Mouse (Mus musculus) mouse trophoblast stem cell (cell line): ENCODE data around the gene Usp45.
"Not testable (repeated sequence)": the region's sequence is repeated elsewhere in the genome, so short reads cannot be mapped to it uniquely, and the experiment has no call there.

Source experiments
- in situ Hi-C, 2 experiments: fragments of 300-500 bp; cut with MseI, MboI; formaldehyde crosslinking; loops; 2 replicates in 1 of 2; 3 replicates in 1 of 2; pipeline ENCODE4 v1.15.1; 2025

Usp45 gene

GRCm38 (mm10) chr4:21766863-21767304 lies at the start of gene Usp45, which contains the start of gene Tstd3:
Gene Usp45, plus strand, starts transcription at chr4:21767156.
Gene Tstd3, minus strand, starts transcription at chr4:21767212.
- in situ Hi-C loops = no loop called here

DNA sequence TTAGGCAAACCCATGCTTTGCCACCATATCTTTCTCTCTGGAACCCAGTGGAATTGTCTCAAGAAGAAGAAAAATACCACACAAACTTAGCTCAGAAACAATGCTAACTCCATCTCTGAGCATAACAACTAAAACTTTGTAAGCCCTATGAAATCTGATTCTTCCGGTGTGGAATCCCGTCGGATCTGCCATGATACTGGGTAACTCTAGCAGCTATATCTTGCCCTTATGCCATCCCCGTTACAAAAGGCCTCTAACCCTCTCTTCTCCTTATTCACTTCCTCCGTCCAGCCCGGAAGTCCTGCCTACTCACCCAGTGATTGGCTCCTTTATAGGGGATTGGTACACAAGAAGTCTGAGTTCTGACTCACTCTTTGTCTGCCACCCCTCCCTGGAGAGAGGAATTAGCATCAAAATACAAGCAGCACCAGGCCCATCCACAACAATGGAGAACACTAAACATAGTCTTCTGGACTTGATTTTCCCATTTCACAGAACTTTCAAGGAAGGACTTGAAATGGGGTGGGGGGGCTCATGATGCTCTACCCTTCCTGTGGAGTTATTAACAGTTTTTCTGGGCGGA lies 44.1 kb upstream of the Usp45 start:
- in situ Hi-C loops = no loop called here

DNA sequence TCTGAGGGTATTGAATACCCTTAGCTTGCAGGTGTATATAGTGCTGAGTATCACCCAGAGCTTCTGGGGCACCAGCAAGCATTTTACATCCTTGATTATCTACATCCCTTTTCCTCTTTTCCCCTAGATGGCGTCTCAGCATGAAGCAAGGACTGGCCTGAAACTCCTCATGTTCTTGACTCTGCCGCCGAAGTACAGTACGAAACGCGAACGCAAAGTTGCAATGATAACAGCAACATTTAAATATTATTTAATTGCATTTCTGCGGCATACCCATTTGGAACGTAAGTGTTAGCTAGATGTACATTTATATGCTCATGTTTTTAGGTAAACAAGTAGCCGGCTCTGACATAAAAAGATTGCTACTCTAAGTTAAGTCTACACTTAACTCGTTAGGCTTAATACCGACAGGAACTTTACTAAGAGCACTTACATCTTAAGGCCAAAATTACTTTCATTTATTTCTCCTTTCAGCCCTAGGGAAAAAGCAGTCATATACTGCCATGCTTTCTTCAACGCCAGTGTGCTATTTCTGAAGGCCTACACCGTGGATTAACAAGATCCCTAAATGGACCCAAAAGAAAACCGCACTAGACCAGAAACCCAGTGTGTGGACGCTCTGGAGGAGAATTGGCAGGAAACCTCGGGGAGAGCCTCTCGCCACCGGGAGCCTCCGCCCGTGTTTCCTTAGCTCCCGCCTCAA lies 39.9 kb upstream of the Usp45 start:
- in situ Hi-C loops = no loop called here

- in situ Hi-C loops = no loop called here
Observed at GRCm38 (mm10) chr4:21727615-21728165, 39.3 kb upstream of the Usp45 start, which contains the start of gene Ccnc. Gene Ccnc, plus strand, starts transcription at chr4:21727701.

DNA sequence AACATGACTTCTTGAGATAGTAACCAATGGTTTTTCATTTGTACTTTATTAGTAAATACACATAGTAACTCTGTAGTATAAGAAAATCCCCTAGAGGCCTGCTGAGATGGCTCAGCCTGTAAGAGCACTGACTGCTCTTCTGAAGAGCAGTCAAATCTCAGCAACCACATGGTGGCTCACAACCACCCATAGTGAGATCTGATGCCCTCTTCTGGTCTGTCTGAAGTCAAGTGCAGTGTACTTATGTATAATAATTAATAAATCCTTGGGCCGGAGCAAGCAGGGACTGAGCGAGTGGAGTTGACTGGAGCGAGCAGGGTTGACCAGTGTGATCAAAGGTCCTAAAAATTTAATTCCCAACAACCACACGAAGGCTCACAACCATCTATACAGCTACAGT lies 27.8 kb upstream of the Usp45 start:
- in situ Hi-C loops = no loop called here

DNA sequence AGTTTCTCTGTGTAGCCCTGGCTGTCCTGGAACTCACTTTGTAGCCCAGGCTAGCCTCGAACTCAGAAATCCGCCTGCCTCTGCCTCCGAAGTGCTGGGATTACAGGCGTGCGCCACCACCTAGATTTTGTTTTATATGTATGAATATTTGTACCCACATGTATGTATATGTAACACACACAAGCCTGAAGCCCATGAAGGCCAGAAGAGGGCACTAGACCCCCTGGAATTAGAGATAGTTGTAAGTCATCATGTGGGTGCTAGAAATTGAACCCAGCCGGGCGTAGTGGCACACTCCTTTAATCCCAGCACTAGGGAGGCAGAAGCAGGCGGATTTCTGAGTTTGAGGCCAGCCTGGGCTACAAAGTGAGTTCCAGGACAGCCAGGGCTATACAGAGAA lies 22.8 kb upstream of the Usp45 start:
- in situ Hi-C loops = not testable (repeated sequence)

- in situ Hi-C loops = no loop called here
Observed at GRCm38 (mm10) chr4:21745723-21746122, 21.2 kb upstream of the Usp45 start.

DNA sequence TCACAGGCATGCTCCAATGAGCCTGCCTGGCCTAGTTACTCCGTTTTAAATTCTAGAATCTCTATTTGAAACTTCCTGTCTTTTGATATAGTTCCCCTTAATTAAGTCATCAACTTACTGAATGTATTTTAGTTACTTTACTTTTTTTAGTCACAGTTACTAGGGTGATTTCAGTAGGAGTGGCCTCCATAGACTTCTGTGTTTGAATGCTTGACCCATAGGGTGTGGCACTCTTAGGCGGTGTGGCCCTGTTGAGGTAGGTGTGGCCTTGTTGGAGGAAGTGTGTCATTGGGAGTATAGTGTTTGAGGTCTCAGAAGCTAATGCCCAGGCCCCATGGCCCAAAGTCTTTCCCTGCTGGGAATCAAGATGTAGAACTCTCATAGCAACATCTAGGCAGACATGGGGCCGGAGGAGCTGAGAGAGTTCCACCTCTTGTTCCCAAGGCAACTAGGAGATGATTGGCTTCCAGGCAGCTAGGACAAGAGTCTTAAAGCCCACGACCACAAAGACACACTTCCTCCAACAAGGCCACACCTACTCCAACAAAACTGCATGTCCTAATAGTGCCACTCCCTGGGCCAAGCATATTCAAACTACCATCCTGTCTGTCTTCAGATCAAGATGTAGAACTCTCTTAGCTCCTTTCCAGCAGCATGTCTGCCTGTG lies 11.7 kb upstream of the Usp45 start:
- in situ Hi-C loops = no loop called here

DNA sequence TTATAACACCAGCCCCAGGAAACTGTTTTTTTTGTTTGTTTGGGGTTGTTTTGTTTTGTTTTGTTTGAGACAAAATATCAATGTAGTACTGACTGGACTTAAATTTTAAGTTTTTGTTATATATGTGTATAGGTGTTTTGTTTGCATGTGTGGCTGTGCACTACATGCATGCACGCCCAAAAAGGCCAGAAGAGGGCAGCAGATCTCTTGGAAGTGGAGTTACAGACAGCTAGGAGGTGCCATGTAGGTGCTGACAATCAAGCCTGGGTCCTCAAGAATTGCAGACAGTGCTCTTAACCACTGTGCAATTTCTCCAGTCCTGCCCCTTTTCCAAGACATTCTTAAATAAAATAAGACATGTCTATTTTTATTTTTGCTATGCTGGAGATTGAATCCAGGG lies 8.1 kb upstream of the Usp45 start:
- in situ Hi-C loops = no loop called here

DNA sequence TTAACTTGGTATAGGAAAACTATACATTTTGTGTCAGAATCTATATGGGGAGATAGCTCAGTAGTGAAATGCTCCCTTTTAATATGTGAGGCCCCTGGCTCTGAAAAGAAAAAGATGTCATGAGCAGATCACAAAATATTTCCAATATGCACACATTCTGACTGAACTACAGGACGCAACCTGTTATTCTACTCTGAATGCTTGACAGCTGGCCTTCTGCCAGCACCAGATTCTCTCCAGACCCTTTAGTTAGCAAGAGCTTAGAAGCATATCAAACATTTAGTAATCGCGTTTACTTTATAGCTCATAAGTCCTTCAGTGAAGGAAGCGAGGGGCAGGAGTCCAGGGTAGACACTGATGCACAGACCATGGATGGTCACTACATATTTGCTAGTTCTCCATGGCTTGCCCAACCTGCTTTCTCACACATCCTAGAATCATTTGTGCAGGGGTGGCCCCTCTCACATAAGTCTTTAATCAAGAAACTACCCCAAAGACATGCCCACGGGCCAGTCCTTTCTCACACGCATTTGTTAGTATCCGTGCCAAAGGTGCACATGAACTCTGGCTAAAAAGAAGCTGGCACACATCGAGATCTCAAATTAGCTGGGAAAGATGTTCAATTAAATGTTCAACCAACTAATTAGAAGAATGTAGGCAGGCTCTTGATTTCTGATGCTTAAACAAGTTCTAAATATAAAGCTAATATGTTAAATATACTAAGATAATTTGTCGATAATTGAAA lies 5.4 kb upstream of the Usp45 start:
- in situ Hi-C loops = no loop called here

- in situ Hi-C loops = no loop called here
Observed at GRCm38 (mm10) chr4:21763827-21764226, 3.1 kb upstream of the Usp45 start.

DNA sequence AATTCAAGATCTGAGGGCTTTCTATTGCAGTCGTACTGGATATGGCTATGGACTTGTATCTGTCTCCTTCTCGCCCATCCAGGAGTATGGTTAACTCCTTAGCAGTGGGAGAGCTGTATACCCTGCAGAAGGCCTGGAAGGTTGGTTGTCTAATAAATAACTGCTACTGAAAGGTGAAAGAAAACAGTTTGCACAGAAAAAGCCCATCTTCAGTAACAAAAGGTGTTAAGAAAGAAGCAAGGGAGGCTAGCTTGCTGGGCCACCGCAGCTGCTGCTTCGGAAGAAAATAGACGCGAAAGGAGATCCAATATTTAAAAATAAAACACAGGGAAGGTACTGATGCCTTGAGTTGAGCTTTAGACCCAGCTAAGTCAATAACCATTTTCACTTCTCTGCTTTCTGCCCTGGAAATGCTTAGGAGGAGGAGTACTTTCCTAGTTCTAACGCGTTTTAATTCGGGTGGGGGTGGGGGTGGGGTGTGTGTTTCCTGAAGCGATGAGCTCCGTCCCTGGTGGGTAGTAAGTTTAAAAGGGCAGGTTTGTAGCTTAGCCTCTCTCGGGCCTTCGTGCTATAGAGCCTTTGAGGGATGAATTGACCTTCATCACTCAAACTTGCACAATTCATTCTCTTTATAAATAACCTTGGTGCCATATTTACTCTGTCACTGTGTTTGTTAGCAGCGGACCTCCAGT lies 639 bp upstream of the Usp45 start:
- in situ Hi-C loops = no loop called here

GRCm38 (mm10) chr4:21771064-21771463 lies 4.1 kb downstream of the Usp45 start:
- in situ Hi-C loops = no loop called here

GRCm38 (mm10) chr4:21772306-21772705 lies 5.3 kb downstream of the Usp45 start:
- in situ Hi-C loops = no loop called here

- in situ Hi-C loops = no loop called here
Observed at GRCm38 (mm10) chr4:21776091-21776945, 9.4 kb downstream of the Usp45 start.

- in situ Hi-C loops = no loop called here
Observed at GRCm38 (mm10) chr4:21776946-21777265, 9.9 kb downstream of the Usp45 start.

- in situ Hi-C loops = no loop called here
Observed at GRCm38 (mm10) chr4:21780816-21781726, 14.1 kb downstream of the Usp45 start.

GRCm38 (mm10) chr4:21786268-21786667 lies 19.3 kb downstream of the Usp45 start:
- in situ Hi-C loops = no loop called here

DNA sequence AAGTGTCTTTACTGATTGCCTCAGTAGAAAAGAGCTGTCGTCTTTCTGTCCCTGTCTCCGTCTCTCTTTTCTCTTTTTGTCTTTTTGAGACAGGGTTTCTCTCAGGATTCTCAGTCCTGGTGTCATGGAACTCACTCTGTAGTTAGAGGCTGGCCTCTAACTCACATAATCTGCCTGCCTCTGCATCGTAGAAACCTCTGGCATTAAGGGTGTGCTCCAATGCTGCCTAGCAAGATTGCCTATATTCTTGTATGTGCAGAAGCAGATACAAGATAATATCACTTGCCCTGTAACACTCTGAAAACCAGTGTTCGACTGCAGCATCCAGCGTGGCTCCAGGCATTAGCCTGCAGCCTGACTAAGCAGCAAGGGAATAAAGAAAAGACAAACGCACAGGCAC lies 21.9 kb downstream of the Usp45 start:
- in situ Hi-C loops = no loop called here
